Mouse (Mus musculus) ES-Bruce4 (cell line): ENCODE data around the gene Iffo2. TPM values are rescaled to one million over a fixed set of nuclear protein-coding genes. Genes with fewer than 3 reads are reported as not detected.
A peak's percentile ranks its signal among the peaks of the same experiment; 100 is the strongest.
"Not testable (repeated sequence)": the region's sequence is repeated elsewhere in the genome, so short reads cannot be mapped to it uniquely, and the experiment has no call there.

ENCODE experiments used
- H3K27ac ChIP-seq: 2 replicates; pipeline ENCODE4 v1.5.1; 2012; ENCODE audit warnings: low read length, inconsistent platforms; ENCODE audit not compliant: insufficient read depth
- H3K27me3 ChIP-seq: 2 replicates; pipeline ENCODE4 v1.6.1; 2012; ENCODE audit warnings: mild to moderate bottlenecking, low read length, inconsistent platforms; ENCODE audit not compliant: control insufficient read depth, poor library complexity, insufficient read depth, severe bottlenecking
- H3K36me3 ChIP-seq: 2 replicates; pipeline ENCODE4 v1.6.1; 2012; ENCODE audit warnings: inconsistent platforms, mild to moderate bottlenecking, low read length, moderate library complexity; ENCODE audit not compliant: control insufficient read depth, poor library complexity, insufficient read depth, severe bottlenecking
- H3K4me1 ChIP-seq: one replicate; pipeline ENCODE4 v1.8.1; 2011; ENCODE audit warnings: low read length; ENCODE audit not compliant: control insufficient read depth, insufficient read depth
- H3K4me3 ChIP-seq: 2 replicates; pipeline ENCODE4 v1.5.1; 2011; ENCODE audit warnings: low read depth, mild to moderate bottlenecking, low read length
- H3K9ac ChIP-seq: 2 replicates; pipeline ENCODE4 v1.6.1; 2012; ENCODE audit warnings: low read depth, mild to moderate bottlenecking, inconsistent platforms; ENCODE audit not compliant: poor library complexity, severe bottlenecking
- H3K9me3 ChIP-seq: replicated peaks from 2 replicates; pipeline ENCODE4 v1.6.1; 2012; ENCODE audit warnings: mild to moderate bottlenecking, low read length, inconsistent platforms; ENCODE audit not compliant: control insufficient read depth, poor library complexity, insufficient read depth, severe bottlenecking
- CTCF ChIP-seq: IDR thresholded peaks from one replicate; pipeline ENCODE4 v1.8.1; 2011; ENCODE audit warnings: low read depth, low read length
- EP300 ChIP-seq: IDR thresholded peaks from 2 replicates; pipeline ENCODE4 v1.6.1; 2011; ENCODE audit warnings: low read depth, low read length; ENCODE audit not compliant: insufficient read depth
- POLR2A ChIP-seq: IDR thresholded peaks from one replicate; pipeline ENCODE4 v1.8.1; 2011; ENCODE audit warnings: low read length; ENCODE audit not compliant: insufficient read depth
- polyA plus RNA-seq: library from polyadenylated mRNA; stranded (reverse); fragments of >200 nt; gene quantifications from 2 replicates; pipeline ENCODE4 v1.2.4, GENCODE M21; 2011; ENCODE audit warnings: low read depth; ENCODE audit not compliant: missing spikeins, insufficient read depth, insufficient read length

Iffo2 gene
- polyA plus RNA-seq = 20.5 and 20.7 TPM in 2 replicates

GRCm38 (mm10) chr4:139530248-139530647 is at the start of gene Iffo2:
TSS of gene Iffo2 (plus strand) at chr4:139530548.
- H3K4me3 ChIP-seq, H3K9me3 ChIP-seq, H3K27me3 ChIP-seq, H3K27ac ChIP-seq, H3K9ac ChIP-seq, H3K4me1 ChIP-seq, H3K36me3 ChIP-seq: not testable (repeated sequence)

DNA sequence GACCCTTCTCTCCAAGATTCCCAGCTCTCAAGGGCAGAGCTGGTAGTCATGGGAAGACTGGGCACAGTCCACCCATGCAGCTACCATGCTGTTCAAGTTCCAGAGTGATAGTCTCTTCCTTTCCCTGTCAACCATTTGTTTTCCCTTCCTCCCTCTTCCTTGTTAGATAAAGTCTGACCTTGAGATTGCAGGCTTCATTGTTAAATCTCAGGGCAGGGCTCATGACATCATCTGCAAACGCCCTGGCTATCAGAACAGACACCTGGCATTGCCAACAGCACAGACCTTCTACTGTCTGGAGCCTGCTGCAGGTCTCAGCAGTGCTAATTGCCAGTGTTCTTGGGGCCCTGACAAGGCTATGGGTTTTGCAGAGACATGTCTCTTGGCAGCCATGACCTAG is 48.9 kb upstream of the Iffo2 start:
- TF ChIP-seq POLR2A (no peak), EP300 (no peak), CTCF (no peak)
- no peak overlapping the region for H3K27ac ChIP-seq
- no peaks in the 10 kb centered on the region for H3K4me1 ChIP-seq
- H3K9me3 ChIP-seq = no peaks in the 10 kb centered on the region
- H3K9ac ChIP-seq = no peak overlapping the region
- H3K27me3 ChIP-seq = no peaks in the 10 kb centered on the region
- no peak overlapping the region for H3K4me3 ChIP-seq
- H3K36me3 ChIP-seq = peaks cover 48% of the 10 kb centered on the region

DNA sequence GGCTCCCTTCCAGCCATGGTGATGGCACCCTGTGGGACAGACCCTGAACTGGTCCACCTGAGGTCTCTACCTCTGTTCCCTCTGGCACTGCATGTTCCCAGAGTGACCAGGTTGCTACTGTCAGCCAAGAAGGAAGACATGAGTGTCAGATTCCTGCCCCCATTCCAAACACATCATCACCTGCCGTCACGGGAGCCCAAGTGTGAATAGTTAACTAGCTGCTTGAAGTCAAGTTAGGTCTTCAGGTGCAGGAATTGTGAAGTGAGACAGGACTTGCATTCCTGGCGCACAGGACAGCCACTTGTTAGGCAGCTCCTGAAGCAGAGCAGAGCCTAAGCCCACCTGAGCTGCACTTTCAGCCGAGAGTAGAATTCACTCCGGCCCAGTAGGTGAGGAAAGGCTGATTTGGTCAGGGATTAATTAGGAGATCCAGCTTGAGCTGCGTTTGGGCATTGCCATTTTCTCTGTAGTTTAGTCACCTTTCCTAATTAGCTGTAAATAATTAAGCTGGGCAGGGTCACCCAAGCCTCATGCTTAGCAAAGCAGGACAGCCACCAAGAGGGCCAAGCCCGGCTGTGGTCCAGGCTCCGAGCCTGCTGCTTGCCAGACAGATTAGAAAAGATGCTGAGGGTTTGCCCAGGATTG is 46.8 kb upstream of the Iffo2 start:
- Histone ChIP-seq H3K27ac (no peak overlapping the region), H3K4me3 (no peak overlapping the region), H3K9ac (no peak overlapping the region), H3K36me3 (peaks cover 45% of the 10 kb centered on the region), H3K27me3 (no peaks in the 10 kb centered on the region), H3K4me1 (peaks cover 5% of the 10 kb centered on the region), H3K9me3 (no peaks in the 10 kb centered on the region)
- TF ChIP-seq CTCF = no peak

GRCm38 (mm10) chr4:139484496-139484895 is 45.9 kb upstream of the Iffo2 start:
- no peak overlapping the region for H3K9ac ChIP-seq
- no peaks in the 10 kb centered on the region for H3K9me3 ChIP-seq
- no peak for TF ChIP-seq CTCF
- no peak for TF ChIP-seq POLR2A
- no peak for TF ChIP-seq EP300
- H3K4me3 ChIP-seq = no peak overlapping the region
- no peak overlapping the region for H3K27ac ChIP-seq
- peaks cover 48% of the 10 kb centered on the region for H3K36me3 ChIP-seq
- peaks cover 5% of the 10 kb centered on the region for H3K4me1 ChIP-seq
- no peaks in the 10 kb centered on the region for H3K27me3 ChIP-seq

DNA sequence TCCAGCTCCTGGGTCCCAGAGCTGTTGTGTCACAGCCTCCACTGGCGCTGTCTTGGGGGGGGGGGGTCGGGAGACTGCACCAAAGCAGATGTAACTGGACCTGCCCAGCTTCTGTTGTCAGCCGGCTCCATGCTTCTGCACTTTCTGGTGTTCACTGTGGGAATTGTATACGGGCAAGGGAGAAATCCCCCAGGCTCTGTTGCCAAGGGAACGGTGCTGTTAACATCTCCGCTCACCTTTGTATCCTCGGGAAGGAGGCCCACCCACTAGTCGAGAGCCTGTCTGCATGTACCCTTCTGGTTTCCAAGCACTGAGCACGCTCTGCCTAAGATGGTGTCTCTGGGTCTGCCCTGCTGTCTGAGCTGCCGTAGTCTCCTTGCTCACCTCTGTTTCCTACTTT is 43.3 kb upstream of the Iffo2 start:
- H3K27ac ChIP-seq = no peak overlapping the region
- peaks cover 36% of the 10 kb centered on the region for H3K36me3 ChIP-seq
- TF ChIP-seq POLR2A (no peak), EP300 (peak; percentile 62; the same call in 1 of the 2 replicates)
- H3K27me3 ChIP-seq = no peaks in the 10 kb centered on the region
- H3K4me3 ChIP-seq = no peak overlapping the region
- peaks cover 5% of the 10 kb centered on the region for H3K4me1 ChIP-seq
- H3K9ac ChIP-seq = no peak overlapping the region
- no peaks in the 10 kb centered on the region for H3K9me3 ChIP-seq

GRCm38 (mm10) chr4:139488325-139488724 is 42.0 kb upstream of the Iffo2 start:
- H3K27me3 ChIP-seq = no peaks in the 10 kb centered on the region
- no peak overlapping the region for H3K9ac ChIP-seq
- TF ChIP-seq POLR2A (no peak), EP300 (peak; percentile 63), CTCF (no peak)
- no peak overlapping the region for H3K4me3 ChIP-seq
- no peaks in the 10 kb centered on the region for H3K9me3 ChIP-seq
- H3K4me1 ChIP-seq = peaks cover 5% of the 10 kb centered on the region
- peaks cover 26% of the 10 kb centered on the region for H3K36me3 ChIP-seq
- peak overlapping the region; percentile 29; the same call in 1 of the 2 replicates for H3K27ac ChIP-seq
